Mouse (Mus musculus) forebrain, postnatal 0 days (tissue): Measurements from ENCODE around the gene Ralgps2. TPM values are rescaled to one million over a fixed set of nuclear protein-coding genes. Genes with fewer than 3 reads are reported as not detected.

Experiments
- ATAC-seq: fragments of 200-750 bp; cut with Nextera tagmentation; 2 replicates; pipeline ENCODE4 v1.8.0; 2017; ENCODE audit warnings: mild to moderate bottlenecking, moderate library complexity
- DNase-seq: peaks from one replicate; pipeline ENCODE4 v3.0.0-alpha.2; 2015
- H3K27ac ChIP-seq: fragments of 300-500 bp; sonication (generic); 2 replicates; pipeline ENCODE4 v1.5.1; 2014; ENCODE audit warnings: low read depth, mild to moderate bottlenecking, antibody characterized with exemption, low read length, moderate library complexity, mixed read lengths
- H3K27me3 ChIP-seq: fragments of 300-500 bp; sonication (generic); 2 replicates; pipeline ENCODE4 v1.6.1; 2014; ENCODE audit warnings: mild to moderate bottlenecking, low read length, mixed read lengths; ENCODE audit not compliant: insufficient read depth
- H3K36me3 ChIP-seq: fragments of 300-500 bp; sonication (generic); 2 replicates; pipeline ENCODE4 v1.6.1; 2014; ENCODE audit warnings: mild to moderate bottlenecking, moderate library complexity; ENCODE audit not compliant: insufficient read depth
- H3K4me1 ChIP-seq: fragments of 300-500 bp; sonication (generic); 2 replicates; pipeline ENCODE4 v1.6.1; 2014; ENCODE audit warnings: antibody characterized with exemption; ENCODE audit not compliant: insufficient read depth
- H3K4me2 ChIP-seq: fragments of 300-500 bp; sonication (generic); 2 replicates; pipeline ENCODE4 v1.6.1; 2014; ENCODE audit warnings: low read depth, mild to moderate bottlenecking, moderate library complexity
- H3K4me3 ChIP-seq: fragments of 300-500 bp; sonication (generic); 2 replicates; pipeline ENCODE4 v1.5.1; 2014; ENCODE audit warnings: low read depth, low read length, mixed read lengths
- H3K9ac ChIP-seq: fragments of 300-500 bp; sonication (generic); 2 replicates; pipeline ENCODE4 v1.6.1; 2014; ENCODE audit warnings: mild to moderate bottlenecking
- H3K9me3 ChIP-seq: fragments of 300-500 bp; sonication (generic); 2 replicates; pipeline ENCODE4 v1.6.1; 2016; ENCODE audit warnings: low read length
- CTCF ChIP-seq: sonication (generic); IDR thresholded peaks from 2 replicates; pipeline ENCODE4 v1.5.1; 2016; ENCODE audit warnings: antibody characterized with exemption, control low read depth, low read depth
- WGBS: fragments of 180-500 bp; shearing (Covaris S2); extraction: QIAGEN DNeasy Blood & Tissue Kit; methylation state at CpG from one replicate; pipeline ENCODE4 v1.1.7; 2014; 5-methylcytosine and 5-hydroxymethylcytosine counted together
- polyA plus RNA-seq: library from polyadenylated mRNA; unstranded; fragments of >200 nt; fragmentation: Nextera tagmentation; extraction: Ambion mirVana; gene quantifications from 2 replicates; pipeline ENCODE4 v1.2.1, GENCODE M21; 2015
- total RNA-seq: library from RNA; depleted of rRNA; stranded (reverse); fragments of >200 nt; gene quantifications from 2 replicates; pipeline ENCODE4 v1.2.3, GENCODE M21; 2014

Gene Ralgps2
- total and polyA plus RNA-seq, 2 experiments from 2014 or later: 85.9 to 94.9 TPM

DNA sequence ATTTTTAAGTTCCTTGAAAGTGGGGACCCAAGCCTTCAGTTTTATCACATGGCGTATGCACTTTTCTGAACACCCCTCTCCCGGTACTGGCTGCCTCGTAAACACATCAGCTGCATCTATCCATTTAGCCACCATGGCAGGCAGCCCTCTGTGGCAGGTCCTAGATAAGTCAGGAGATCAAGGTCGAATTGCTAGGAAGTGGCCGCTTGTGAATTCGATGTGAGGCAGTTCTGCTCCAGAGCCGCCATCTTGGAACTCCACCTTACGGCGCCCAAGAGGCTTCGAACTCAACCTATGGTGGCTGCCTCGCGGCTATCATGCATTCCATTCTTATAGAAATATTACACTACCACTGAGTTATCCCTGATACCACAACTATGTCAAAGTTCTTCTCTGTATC is 14.8 kb upstream of the Ralgps2 start:
- TF ChIP-seq CTCF: no peak
- 97% methylated on average over 12 of the region's 12 CpGs for WGBS
- Histone ChIP-seq H3K27ac (no peak overlapping the region), H3K36me3 (no peaks in the 10 kb centered on the region), H3K4me3 (no peak overlapping the region), H3K27me3 (no peaks in the 10 kb centered on the region), H3K9ac (no peak overlapping the region), H3K4me1 (no peaks in the 10 kb centered on the region), H3K9me3 (no peaks in the 10 kb centered on the region), H3K4me2 (no peak overlapping the region)
- ATAC-seq: no peak
- no peak for DNase-seq

DNA sequence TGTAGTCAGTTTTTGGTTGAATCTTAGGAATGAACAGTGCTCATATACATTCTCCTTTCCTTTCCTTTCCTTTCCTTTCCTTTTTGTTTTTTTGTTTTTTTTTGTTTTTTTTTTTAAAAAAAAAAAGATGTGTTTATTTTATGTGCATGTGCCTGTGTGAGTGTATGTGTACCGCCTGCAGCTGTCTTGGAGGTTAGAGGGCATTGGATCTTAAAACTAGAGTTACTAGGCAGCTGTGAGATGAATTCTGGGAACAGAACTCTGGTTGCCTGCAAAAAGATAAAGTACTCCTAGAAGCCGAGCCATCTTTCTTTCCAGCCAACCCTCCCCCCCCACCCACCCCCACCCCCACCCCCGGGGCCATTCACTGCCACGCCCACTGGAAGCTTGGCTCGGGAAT is 10.9 kb upstream of the Ralgps2 start:
- 63% methylated on average over 5 of the region's 5 CpGs for WGBS
- TF ChIP-seq CTCF: no peak
- Histone ChIP-seq H3K27ac (no peak overlapping the region), H3K36me3 (no peaks in the 10 kb centered on the region), H3K4me1 (no peaks in the 10 kb centered on the region), H3K27me3 (no peaks in the 10 kb centered on the region), H3K4me2 (no peak overlapping the region), H3K9ac (no peak overlapping the region), H3K9me3 (no peaks in the 10 kb centered on the region), H3K4me3 (no peak overlapping the region)
- no peak for DNase-seq
- ATAC-seq: no peak

DNA sequence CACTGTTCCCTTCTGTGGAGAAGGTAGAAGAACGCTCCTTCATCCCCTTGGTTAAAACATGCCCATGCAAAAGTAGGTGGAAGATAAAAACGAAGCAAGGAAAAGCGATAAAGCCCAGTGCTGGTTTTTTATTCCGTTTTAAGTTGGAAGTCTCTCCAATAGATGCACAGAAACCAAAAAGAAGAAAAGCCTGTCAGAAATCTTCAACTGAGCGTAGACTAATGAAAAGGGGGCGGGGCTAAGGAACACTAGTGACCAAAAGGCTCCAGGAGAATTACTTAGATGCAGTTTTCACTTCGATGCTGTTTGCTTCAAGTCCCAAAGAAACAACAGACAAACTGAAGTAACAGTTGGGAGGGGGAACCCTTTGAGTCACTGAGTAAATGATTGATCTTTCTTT is 1.2 kb upstream of the Ralgps2 start:
- 40% methylated on average over 7 of the region's 7 CpGs for WGBS
- H3K4me3 ChIP-seq: peak overlapping the region; percentile 96
- no peaks in the 10 kb centered on the region for H3K9me3 ChIP-seq
- H3K4me1 ChIP-seq: peaks cover 13% of the 10 kb centered on the region; the same call in 1 of the 2 replicates
- TF ChIP-seq CTCF: no peak
- H3K27me3 ChIP-seq: no peaks in the 10 kb centered on the region
- H3K4me2 ChIP-seq: peak overlapping the region; percentile 82
- no peak overlapping the region for H3K27ac ChIP-seq
- no peak for ATAC-seq
- no peaks in the 10 kb centered on the region for H3K36me3 ChIP-seq
- peak overlapping the region; percentile 89; the same call in 1 of the 2 replicates for H3K9ac ChIP-seq
- no peak for DNase-seq

DNA sequence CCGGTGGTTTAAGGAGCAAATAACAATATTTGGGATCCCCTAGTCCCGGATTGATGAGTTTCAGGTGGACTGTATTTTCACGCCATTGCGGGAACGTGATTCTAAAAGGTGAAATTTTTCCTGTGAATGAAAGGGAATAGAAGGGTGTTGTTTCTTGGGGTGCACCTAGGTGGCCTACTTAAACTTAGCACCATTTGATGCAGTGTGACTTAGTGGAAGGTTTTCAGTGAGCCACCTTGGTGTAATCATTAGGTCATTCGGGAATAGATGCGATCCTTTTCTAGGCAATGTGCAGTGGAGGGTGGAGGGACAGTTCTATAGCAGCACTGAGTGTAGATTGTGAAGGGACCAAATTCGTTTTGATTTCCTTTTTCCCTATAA is 706 bp upstream of the Ralgps2 start:
- Histone ChIP-seq H3K27me3 (no peaks in the 10 kb centered on the region), H3K4me3 (peak overlapping the region; percentile 96), H3K4me2 (peak overlapping the region; percentile 82), H3K4me1 (peaks cover 13% of the 10 kb centered on the region; the same call in 1 of the 2 replicates), H3K9me3 (no peaks in the 10 kb centered on the region), H3K36me3 (no peaks in the 10 kb centered on the region), H3K27ac (peak overlapping the region; percentile 97), H3K9ac (peak overlapping the region; percentile 89)
- TF ChIP-seq CTCF: peak; percentile 48
- 4% methylated on average over 8 of the region's 8 CpGs for WGBS
- ATAC-seq (0 out of 2 replicates have a peak, but pooled peaks have one; percentile 14), DNase-seq (no peak)

DNA sequence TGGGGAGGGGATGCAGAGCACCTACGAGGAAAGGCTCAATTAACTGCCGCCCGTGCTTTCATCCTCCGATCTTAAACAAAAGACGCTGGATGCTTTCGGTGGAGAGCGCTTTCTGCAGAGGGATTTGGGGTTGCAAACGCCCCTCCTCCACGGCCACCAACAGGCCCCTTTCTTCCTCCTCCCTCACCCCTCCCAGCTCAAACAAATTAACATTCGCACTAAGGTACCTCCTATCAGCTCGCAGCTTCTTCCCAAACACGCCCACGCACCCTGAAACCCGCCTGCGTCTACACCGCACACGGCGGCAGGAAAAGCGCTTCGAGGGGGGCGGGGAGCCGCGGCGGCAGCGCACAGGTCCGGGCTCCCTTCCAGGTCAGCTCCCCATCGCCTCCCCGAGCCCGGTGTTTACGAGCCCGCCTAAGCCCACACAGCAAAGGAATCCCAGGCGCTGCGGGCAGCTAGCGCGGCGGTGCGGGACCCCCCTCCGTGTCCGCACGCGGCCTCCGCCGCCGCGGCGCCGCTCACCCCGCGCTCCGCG is 652 bp downstream of the Ralgps2 start:
- no peaks in the 10 kb centered on the region for H3K9me3 ChIP-seq
- no peak for TF ChIP-seq CTCF
- ATAC-seq: peak; percentile 91
- peak overlapping the region; percentile 96 for H3K4me3 ChIP-seq
- peaks cover 13% of the 10 kb centered on the region; the same call in 1 of the 2 replicates for H3K4me1 ChIP-seq
- peak; percentile 92 for DNase-seq
- 3% methylated on average over 38 of the region's 51 CpGs for WGBS
- H3K9ac ChIP-seq: peak overlapping the region; percentile 89
- peak overlapping the region; percentile 82 for H3K4me2 ChIP-seq
- peak overlapping the region; percentile 97 for H3K27ac ChIP-seq
- H3K36me3 ChIP-seq: no peaks in the 10 kb centered on the region
- no peaks in the 10 kb centered on the region for H3K27me3 ChIP-seq

DNA sequence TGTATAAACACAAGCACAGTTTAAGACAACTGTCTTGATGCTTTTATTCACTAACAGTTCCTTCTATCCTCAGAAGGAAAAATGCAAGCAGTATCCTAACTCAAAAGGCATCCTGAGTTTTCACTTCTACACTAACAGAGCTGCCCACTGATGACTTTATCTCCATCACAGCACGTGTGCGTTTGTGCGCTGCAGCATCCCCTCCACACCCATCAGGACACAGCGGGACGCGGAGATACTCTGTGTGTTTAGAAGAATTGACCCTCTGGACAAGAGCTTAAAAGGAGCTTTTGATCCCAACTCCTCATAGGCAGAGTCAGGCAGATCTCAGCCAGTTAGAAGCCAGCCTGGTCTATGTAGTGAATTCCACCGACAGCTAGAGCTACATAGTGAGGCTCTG is 2.0 kb downstream of the Ralgps2 start:
- ATAC-seq (no peak), DNase-seq (no peak)
- peaks cover 13% of the 10 kb centered on the region; the same call in 1 of the 2 replicates for H3K4me1 ChIP-seq
- H3K27me3 ChIP-seq: no peaks in the 10 kb centered on the region
- 70% methylated on average over 7 of the region's 7 CpGs for WGBS
- no peaks in the 10 kb centered on the region for H3K9me3 ChIP-seq
- TF ChIP-seq CTCF: no peak
- H3K36me3 ChIP-seq: no peaks in the 10 kb centered on the region
- H3K4me3 ChIP-seq: no peak overlapping the region
- no peak overlapping the region for H3K27ac ChIP-seq
- peak overlapping the region; percentile 13; the same call in 1 of the 2 replicates for H3K4me2 ChIP-seq
- H3K9ac ChIP-seq: no peak overlapping the region

DNA sequence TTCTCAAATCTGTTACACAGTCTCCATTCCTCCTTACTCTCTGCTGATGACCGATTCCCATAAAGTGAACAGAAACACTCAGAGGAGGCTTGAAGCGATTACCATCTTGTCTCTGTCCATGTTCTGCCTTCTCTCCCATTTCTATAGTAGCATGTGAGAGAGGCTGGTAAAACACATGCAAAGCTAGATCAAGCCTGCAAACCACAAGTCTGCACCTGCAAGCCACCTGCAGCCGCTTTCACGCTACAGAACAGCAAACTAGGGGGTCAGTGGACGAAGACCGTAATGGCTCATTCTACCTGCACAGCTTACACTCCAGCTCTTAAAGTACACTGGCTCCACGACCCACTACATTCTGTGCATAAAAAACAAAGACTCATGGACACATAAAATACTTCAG is 5.7 kb downstream of the Ralgps2 start:
- H3K4me3 ChIP-seq: no peak overlapping the region
- no peak overlapping the region for H3K27ac ChIP-seq
- H3K9ac ChIP-seq: no peak overlapping the region
- H3K9me3 ChIP-seq: no peaks in the 10 kb centered on the region
- no peak for TF ChIP-seq CTCF
- ATAC-seq: no peak
- H3K36me3 ChIP-seq: no peaks in the 10 kb centered on the region
- no peak for DNase-seq
- H3K4me1 ChIP-seq: peaks cover 6% of the 10 kb centered on the region; the same call in 1 of the 2 replicates
- WGBS: 97% methylated on average over 7 of the region's 7 CpGs
- no peak overlapping the region for H3K4me2 ChIP-seq
- no peaks in the 10 kb centered on the region for H3K27me3 ChIP-seq
